Mouse (Mus musculus) erythroid progenitor cell, adult 5-6 weeks (primary cell): Measurements from ENCODE around the gene Iffo1. TPM values are rescaled to one million over a fixed set of nuclear protein-coding genes. Genes with fewer than 3 reads are reported as not detected.
"Not testable (repeated sequence)": the region's sequence is repeated elsewhere in the genome, so short reads cannot be mapped to it uniquely, and the experiment has no call there.

ENCODE experiments used
- ATAC-seq: replicated peaks from 2 replicates; pipeline ENCODE4 v1.8.0; 2016; ENCODE audit warnings: moderate number of reproducible peaks, mild to moderate bottlenecking, moderate TSS enrichment, inconsistent platforms; ENCODE audit not compliant: poor library complexity, low FRiP score, severe bottlenecking
- total RNA-seq, 2 experiments: library from RNA; stranded (forward) in 1 of 2; stranded (reverse) in 1 of 2; fragments of 150-400 nt in 1 of 2; fragments of 186-747, 209-891 nt in 1 of 2; gene quantifications; 2 replicates each; pipeline versions ENCODE4 v1.2.3 to v1.2.4; 2015 to 2017; ENCODE audit warnings: low replicate concordance in 2 of 2

Iffo1 gene
- total RNA-seq, 2 experiments from 2014 or later: 5.9 to 9.7 TPM

- no peak for ATAC-seq
These were observed 14.9 kb downstream of the Iffo1 start for GRCm38 (mm10) chr6:125159773-125160557.

GRCm38 (mm10) chr6:125160558-125160853, 15.5 kb downstream of the Iffo1 start:
- no peak for ATAC-seq

GRCm38 (mm10) chr6:125160854-125161760, 16.1 kb downstream of the Iffo1 start:
- no peak for ATAC-seq

GRCm38 (mm10) chr6:125161971-125162370, 16.9 kb downstream of the Iffo1 start:
- ATAC-seq: not testable (repeated sequence)

GRCm38 (mm10) chr6:125162615-125163305, 17.7 kb downstream of the Iffo1 start:
- ATAC-seq: not testable (repeated sequence)

- ATAC-seq: 0 out of 2 replicates have a peak, but pooled peaks have one; percentile 4
These were observed 19.0 kb downstream of the Iffo1 start for GRCm38 (mm10) chr6:125163801-125164657.

- peak; percentile 39 for ATAC-seq
These were observed 19.8 kb downstream of the Iffo1 start for GRCm38 (mm10) chr6:125164672-125165327.

GRCm38 (mm10) chr6:125165328-125165891, 20.4 kb downstream of the Iffo1 start:
- peak; percentile 78 for ATAC-seq

- ATAC-seq: no peak
These were observed 21.2 kb downstream of the Iffo1 start, which contains the start of gene Gapdh for GRCm38 (mm10) chr6:125166051-125166751. Gapdh (minus strand) TSS chr6:125166467.

GRCm38 (mm10) chr6:125166861-125167650, 22.0 kb downstream of the Iffo1 start:
- ATAC-seq: no peak

GRCm38 (mm10) chr6:125168086-125168485, 23.0 kb downstream of the Iffo1 start:
- ATAC-seq: no peak

GRCm38 (mm10) chr6:125170194-125170593, 25.2 kb downstream of the Iffo1 start:
- no peak for ATAC-seq

- ATAC-seq: no peak
These were observed 27.4 kb downstream of the Iffo1 start for GRCm38 (mm10) chr6:125172474-125172873.

GRCm38 (mm10) chr6:125173256-125173655, 28.2 kb downstream of the Iffo1 start:
- no peak for ATAC-seq

GRCm38 (mm10) chr6:125175469-125175868, 30.4 kb downstream of the Iffo1 start:
- ATAC-seq: no peak

GRCm38 (mm10) chr6:125179601-125180000, 34.6 kb downstream of the Iffo1 start:
- no peak for ATAC-seq

- ATAC-seq: no peak
These were observed 37.1 kb downstream of the Iffo1 start for GRCm38 (mm10) chr6:125182133-125182532.
